Mouse (Mus musculus) lung, postnatal 14 days (tissue): ENCODE results near the gene Cyfip1.
"Not testable (repeated sequence)": the region's sequence is repeated elsewhere in the genome, so short reads cannot be mapped to it uniquely, and the experiment has no call there.

Experiments
- DNase-seq: peaks from one replicate; pipeline ENCODE4 v3.0.0; 2021

The Cyfip1 gene

GRCm38 (mm10) chr7:55865750-55866416 lies 24.3 kb downstream of the Cyfip1 start:
- no peak for DNase-seq

DNA sequence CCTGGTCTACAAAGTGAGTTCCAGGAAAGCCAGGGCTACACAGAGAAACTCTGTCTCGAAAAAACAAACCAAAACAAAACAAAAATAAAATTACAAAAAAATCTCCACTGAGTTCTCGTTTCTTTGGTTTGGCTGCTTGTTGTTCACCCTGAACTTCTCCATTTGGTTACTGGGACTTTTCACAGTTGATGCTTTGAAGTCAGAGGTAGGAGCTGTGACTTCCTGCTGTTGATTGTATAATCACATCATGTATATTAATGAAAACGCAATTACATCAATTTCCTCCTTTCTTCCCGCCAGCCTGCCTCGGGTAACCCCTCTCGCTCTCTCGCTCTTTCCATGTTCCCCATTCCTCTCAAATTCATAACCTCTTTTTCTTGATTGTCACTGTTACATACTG lies 26.7 kb downstream of the Cyfip1 start:
- DNase-seq: no peak

- no peak for DNase-seq
Measured at GRCm38 (mm10) chr7:55869220-55869619, 27.7 kb downstream of the Cyfip1 start.

- no peak for DNase-seq
Measured at GRCm38 (mm10) chr7:55870340-55871020, 28.9 kb downstream of the Cyfip1 start.

- DNase-seq: no peak
Measured at GRCm38 (mm10) chr7:55871476-55871875, 29.9 kb downstream of the Cyfip1 start.

GRCm38 (mm10) chr7:55874703-55875102 lies 33.2 kb downstream of the Cyfip1 start:
- DNase-seq: no peak

DNA sequence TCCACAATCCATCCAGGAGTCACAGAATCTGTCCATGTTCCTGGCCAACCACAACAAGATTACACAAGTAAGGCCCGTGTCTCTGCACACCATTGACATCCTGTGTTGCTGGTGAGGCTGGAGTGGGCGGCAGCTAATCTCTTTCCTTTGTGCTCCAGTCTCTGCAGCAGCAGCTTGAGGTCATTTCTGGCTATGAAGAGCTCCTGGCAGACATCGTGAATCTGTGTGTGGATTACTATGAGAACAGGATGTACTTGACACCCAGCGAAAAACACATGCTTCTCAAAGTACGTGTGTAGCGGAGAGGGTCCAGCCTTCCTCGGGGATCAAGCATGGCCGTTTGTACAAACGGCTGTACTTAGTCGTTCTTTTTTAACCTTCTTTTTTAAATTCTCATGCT lies 36.2 kb downstream of the Cyfip1 start:
- DNase-seq: peak; percentile 44

DNA sequence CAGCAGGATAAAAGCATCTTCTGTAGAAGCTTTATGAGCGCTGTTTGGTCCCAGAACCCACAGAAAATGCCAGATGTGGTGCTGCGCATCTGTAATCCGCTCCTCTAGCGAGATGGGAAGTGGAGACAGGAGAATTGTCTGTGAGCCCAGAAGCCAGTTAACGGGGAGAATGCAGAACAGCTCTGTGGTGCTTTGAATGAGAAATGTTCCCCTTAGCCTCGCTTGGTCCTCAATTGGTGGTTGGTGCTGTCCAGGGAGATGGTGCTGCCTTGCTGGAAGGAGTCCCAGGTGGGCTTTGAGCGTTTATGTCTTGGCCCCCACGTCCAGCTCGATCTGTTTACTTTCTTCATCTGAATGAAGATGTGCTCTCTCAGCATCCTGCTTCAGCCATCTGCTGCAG lies 39.3 kb downstream of the Cyfip1 start:
- no peak for DNase-seq

GRCm38 (mm10) chr7:55888603-55889002 lies 47.1 kb downstream of the Cyfip1 start:
- no peak for DNase-seq

DNA sequence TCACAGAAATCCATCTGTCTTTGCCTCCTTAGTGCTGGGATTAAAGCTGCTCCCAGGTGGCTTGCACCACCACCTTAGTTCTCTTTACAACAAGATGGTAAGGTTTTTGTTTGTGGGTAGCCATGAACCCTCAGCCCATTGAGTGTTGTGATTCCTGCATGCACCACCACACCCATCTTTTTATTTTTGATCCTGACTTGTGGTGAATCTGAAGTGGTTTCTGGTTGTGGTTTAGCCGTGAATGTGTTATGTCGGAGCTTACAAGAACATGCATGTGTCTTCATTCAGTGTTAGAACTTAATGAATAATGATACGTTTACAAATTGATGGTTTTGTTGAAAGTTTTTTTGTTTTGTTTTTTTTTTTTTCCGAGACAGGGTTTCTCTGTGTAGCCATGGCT lies 48.5 kb downstream of the Cyfip1 start:
- no peak for DNase-seq

GRCm38 (mm10) chr7:55890731-55891130 lies 49.2 kb downstream of the Cyfip1 start:
- no peak for DNase-seq

DNA sequence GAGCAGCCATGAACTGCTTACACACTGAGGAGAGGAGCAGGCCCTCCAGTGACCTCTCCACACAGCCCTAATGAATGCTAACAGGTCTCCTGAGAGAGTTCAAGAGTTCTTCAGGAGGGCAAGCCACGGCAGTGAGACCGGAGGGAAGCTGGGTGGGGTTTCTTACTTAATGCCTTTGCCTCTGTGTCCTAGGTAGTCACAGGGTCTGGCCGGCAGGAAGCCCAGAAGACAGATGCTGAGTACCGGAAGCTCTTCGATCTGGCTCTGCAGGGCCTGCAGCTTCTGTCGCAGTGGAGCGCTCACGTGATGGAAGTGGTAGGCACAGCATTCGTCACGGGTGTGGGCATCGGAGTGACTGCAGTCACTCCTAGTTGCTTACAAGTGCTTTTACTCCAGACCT lies 50.3 kb downstream of the Cyfip1 start:
- peak; percentile 25 for DNase-seq

DNA sequence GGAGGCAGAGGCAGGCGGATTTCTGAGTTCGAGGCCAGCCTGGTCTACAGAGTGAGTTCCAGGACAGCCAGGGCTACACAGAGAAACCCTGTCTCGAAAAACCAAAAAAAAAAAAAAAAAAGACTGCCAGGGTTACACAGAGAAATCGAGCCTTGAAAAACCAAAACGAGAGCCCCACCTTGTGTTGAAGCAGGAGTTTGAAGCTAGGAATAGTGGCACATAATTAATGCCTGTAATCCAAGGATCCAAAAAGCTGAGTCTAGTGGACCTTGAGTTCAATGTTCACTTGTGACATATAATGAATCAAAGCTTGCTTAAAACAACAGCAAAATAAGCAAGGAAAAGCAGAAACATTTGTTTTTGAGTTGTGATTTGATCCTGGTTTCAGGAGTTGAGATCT lies 62.2 kb downstream of the Cyfip1 start:
- DNase-seq: no peak

DNA sequence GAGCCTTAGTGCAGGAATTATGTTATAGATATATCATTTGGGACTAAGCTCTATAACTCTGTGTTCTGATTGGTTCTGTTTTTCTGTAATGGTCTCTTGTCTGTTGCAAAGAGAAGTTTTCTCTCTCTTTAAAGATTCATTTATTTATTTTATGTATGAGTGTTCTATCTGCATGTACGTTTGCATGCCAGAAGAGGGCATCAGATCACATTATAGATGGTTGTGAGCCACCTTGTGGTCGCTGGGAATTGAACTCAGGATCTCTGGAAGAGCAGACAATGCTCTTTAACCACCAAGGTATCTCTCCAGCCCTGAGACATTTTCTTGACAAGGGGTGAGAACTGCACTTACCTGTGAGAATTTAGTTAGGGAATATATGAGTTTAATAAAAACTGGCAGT lies 63.9 kb downstream of the Cyfip1 start:
- no peak for DNase-seq

- DNase-seq: no peak
Measured at GRCm38 (mm10) chr7:55909519-55909918, 68.0 kb downstream of the Cyfip1 start.

DNA sequence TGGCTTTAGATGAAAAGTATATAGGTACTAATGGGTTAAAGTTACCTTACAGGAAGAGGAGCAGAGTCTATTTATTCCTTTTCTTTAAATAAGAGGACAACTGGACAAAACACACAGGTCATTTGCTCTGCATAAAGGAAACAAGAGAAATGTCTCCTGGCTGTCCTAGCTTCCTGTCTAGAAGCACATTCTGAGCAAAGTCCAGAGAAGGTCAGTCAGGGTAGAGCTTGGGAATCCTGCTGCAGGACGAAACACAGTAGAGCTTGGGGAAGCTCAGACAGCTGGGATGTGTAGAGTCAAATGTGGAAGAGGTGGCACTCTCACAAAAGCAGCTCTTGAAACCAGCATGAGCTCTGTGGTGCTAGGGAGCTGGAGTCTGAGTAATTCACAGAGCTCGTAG lies 68.8 kb downstream of the Cyfip1 start:
- no peak for DNase-seq

GRCm38 (mm10) chr7:55911371-55911770 lies 69.8 kb downstream of the Cyfip1 start:
- DNase-seq: no peak

- DNase-seq: no peak
Measured at GRCm38 (mm10) chr7:55912118-55912517, 70.6 kb downstream of the Cyfip1 start.

DNA sequence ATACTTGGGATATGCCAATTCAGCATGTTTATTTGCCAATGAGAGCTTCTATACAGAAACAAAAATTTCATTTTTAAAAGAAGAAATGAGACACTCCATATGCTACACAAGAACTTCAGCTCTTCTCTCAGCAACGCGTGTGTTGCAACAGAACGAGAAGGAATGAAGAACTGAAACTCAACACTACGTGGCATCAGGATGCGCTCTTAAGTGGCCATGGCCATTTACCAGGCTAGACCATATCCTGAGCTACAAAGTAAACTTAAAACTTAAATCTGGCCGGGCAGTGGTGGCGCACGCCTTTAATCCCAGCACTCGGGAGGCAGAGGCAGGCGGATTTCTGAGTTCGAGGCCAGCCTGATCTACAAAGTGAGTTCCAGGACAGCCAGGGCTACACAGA lies 76.8 kb downstream of the Cyfip1 start:
- DNase-seq: not testable (repeated sequence)

GRCm38 (mm10) chr7:55927262-55927661 lies 85.7 kb downstream of the Cyfip1 start:
- no peak for DNase-seq

DNA sequence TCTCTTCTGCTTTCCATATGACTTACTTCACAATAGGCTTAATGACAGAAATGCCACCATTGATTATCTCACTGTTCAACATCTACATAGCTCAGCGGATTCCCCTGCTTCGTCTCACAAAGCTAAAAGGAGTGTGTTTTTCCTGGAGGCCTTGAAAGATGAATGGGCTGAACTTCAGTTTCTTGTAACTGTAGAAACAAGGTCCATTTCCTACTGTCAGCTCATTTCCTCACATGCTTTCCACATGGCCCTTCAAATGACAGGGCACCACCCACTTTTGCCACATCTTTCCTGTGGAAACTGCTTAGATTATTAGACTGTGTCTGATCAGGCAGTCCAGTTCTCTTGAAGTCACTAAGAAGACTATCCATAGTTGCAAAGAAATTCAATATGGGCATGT lies 87.1 kb downstream of the Cyfip1 start:
- no peak for DNase-seq

GRCm38 (mm10) chr7:55935025-55935424 lies 93.5 kb downstream of the Cyfip1 start:
- no peak for DNase-seq

DNA sequence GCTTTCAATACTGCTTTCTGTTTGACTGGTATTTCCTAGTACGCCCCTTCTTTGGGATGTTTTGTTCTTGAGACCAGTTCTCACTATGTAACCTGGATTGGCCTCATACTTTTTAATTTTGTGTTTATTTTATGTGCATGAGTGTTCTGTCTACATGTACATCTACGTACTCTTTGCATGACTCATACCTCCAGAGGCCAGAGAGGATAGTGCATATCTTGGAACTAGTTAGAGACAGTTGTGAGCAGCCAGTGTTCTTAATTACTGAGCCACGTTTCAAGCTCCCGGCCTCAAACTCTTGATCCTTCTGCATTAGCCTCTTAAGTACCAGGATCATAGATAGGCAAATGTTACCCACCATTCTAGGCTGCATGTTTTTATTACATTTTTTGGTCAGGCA lies 96.8 kb downstream of the Cyfip1 start:
- DNase-seq: no peak

GRCm38 (mm10) chr7:55956054-55956453 lies 114.5 kb downstream of the Cyfip1 start:
- no peak for DNase-seq

DNA sequence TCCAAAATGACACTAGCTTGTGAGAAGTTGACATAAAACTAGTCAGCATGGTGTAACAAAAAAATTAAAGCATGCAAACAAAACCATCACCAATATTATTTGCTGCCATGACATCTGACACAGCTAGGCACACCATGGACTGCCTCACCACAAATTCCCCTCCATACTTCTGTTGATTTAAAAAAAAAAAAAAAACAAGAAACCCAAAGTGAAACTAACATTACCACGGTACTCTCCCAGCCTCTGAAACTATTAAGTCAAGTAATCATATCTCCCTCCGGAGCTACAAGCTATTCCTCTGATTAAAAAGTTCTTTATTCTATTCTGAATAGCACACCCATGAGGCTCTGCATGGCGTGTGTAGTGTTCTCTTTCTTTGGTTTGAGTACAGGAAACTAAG lies 115.6 kb downstream of the Cyfip1 start:
- DNase-seq: no peak
